Mouse (Mus musculus) MEL (cell line): Measurements from ENCODE around the gene Tspan13. TPM values are rescaled to one million over a fixed set of nuclear protein-coding genes. Genes with fewer than 3 reads are reported as not detected.
A peak's percentile ranks its signal among the peaks of the same experiment; 100 is the strongest.

ENCODE experiments used
- DNase-seq: peaks from one replicate; pipeline ENCODE4 v3.0.0; 2011; ENCODE audit warnings: low read depth, low spot score
- H3K27ac ChIP-seq: 2 replicates; pipeline ENCODE4 v1.5.1; 2012; ENCODE audit warnings: low read depth, mild to moderate bottlenecking, control low read depth, low read length, moderate library complexity; ENCODE audit not compliant: control insufficient read depth
- H3K27me3 ChIP-seq, 2 experiments: fragments of 150-350 bp in 1 of 2; sonication (generic) in 1 of 2; 2 replicates each; pipeline ENCODE4 v1.6.1; 2012; ENCODE audit warnings: low read length in 2 of 2, mild to moderate bottlenecking in 2 of 2, improper control_type of control experiment in 1 of 2, moderate library complexity in 1 of 2; ENCODE audit not compliant: insufficient read depth in 2 of 2, control insufficient read depth in 1 of 2
- H3K36me3 ChIP-seq, 2 experiments: 2 replicates each; pipeline ENCODE4 v1.6.1; 2012 to 2014; ENCODE audit warnings: low read length in 2 of 2, improper control_type of control experiment in 1 of 2, inconsistent platforms in 1 of 2, mild to moderate bottlenecking in 1 of 2; ENCODE audit not compliant: insufficient read depth in 2 of 2, control insufficient read depth in 1 of 2
- H3K4me1 ChIP-seq, 2 experiments: fragments of 150-350 bp in 1 of 2; sonication (generic) in 1 of 2; 2 replicates each; pipeline ENCODE4 v1.6.1; 2012; ENCODE audit warnings: low read length in 2 of 2, improper control_type of control experiment in 1 of 2, mild to moderate bottlenecking in 1 of 2; ENCODE audit not compliant: insufficient read depth in 2 of 2, control insufficient read depth in 1 of 2
- H3K4me3 ChIP-seq, 2 experiments: fragments of 150-350 bp in 1 of 2; sonication (generic) in 1 of 2; 2 replicates each; pipeline ENCODE4 v1.5.1; 2012; ENCODE audit warnings: low read depth in 2 of 2, low read length in 2 of 2, mild to moderate bottlenecking in 2 of 2, moderate library complexity in 2 of 2, control low read depth in 1 of 2, improper control_type of control experiment in 1 of 2; ENCODE audit not compliant: control insufficient read depth in 1 of 2, insufficient read depth in 1 of 2
- H3K79me2 ChIP-seq: 2 replicates; pipeline ENCODE4 v1.6.1; 2012; ENCODE audit warnings: mild to moderate bottlenecking, low read length, moderate library complexity; ENCODE audit not compliant: control insufficient read depth, poor library complexity, insufficient read depth
- H3K9ac ChIP-seq: 2 replicates; pipeline ENCODE4 v1.6.1; 2012; ENCODE audit warnings: low read depth, mild to moderate bottlenecking, control low read depth, low read length, moderate library complexity; ENCODE audit not compliant: control insufficient read depth, poor library complexity, severe bottlenecking
- H3K9me3 ChIP-seq: fragments of 150-350 bp; sonication (generic); replicated peaks from 2 replicates; pipeline ENCODE4 v1.6.1; 2012; ENCODE audit warnings: mild to moderate bottlenecking, low read length, improper control_type of control experiment, moderate library complexity; ENCODE audit not compliant: insufficient read depth
- CHD1 ChIP-seq: IDR thresholded peaks from 2 replicates; pipeline ENCODE4 v1.6.1; 2012; ENCODE audit warnings: low read depth, mild to moderate bottlenecking, inconsistent platforms, low read length, improper control_type of control experiment
- CHD2 ChIP-seq: IDR thresholded peaks from 2 replicates; pipeline ENCODE4 v1.6.1; 2011; ENCODE audit warnings: low read length, improper control_type of control experiment
- CTCF ChIP-seq, 3 experiments: IDR thresholded peaks in 2 of 3; conservative IDR thresholded peaks in 1 of 3; 2 replicates each; pipeline ENCODE4 v1.5.1; 2011 to 2012; ENCODE audit warnings: low read length in 3 of 3, low read depth in 2 of 3, mild to moderate bottlenecking in 2 of 3, improper control_type of control experiment in 1 of 3, inconsistent platforms in 1 of 3, mixed read lengths in 1 of 3, moderate library complexity in 1 of 3; ENCODE audit not compliant: control insufficient read depth in 1 of 3, insufficient read depth in 1 of 3, poor library complexity in 1 of 3, severe bottlenecking in 1 of 3
- ETS1 ChIP-seq: IDR thresholded peaks from 2 replicates; pipeline ENCODE4 v1.6.1; 2012; ENCODE audit warnings: low read depth, mild to moderate bottlenecking, inconsistent platforms, low read length, improper control_type of control experiment, moderate library complexity
- GATA1 ChIP-seq: IDR thresholded peaks from 2 replicates; pipeline ENCODE4 v1.6.1; 2011; ENCODE audit warnings: low read depth, low read length, improper control_type of control experiment
- HCFC1 ChIP-seq: IDR thresholded peaks from 2 replicates; pipeline ENCODE4 v1.6.1; 2012; ENCODE audit warnings: low read depth, mild to moderate bottlenecking, inconsistent platforms, low read length, improper control_type of control experiment, moderate library complexity
- KAT2A ChIP-seq: conservative IDR thresholded peaks from 2 replicates; pipeline ENCODE4 v1.6.1; 2012; ENCODE audit warnings: low read depth, low read length, improper control_type of control experiment, inconsistent platforms
- MAFK ChIP-seq: IDR thresholded peaks from 2 replicates; pipeline ENCODE4 v1.6.1; 2011; ENCODE audit warnings: low read depth, mild to moderate bottlenecking, low read length, improper control_type of control experiment, borderline replicate concordance
- MXI1 ChIP-seq: IDR thresholded peaks from 2 replicates; pipeline ENCODE4 v1.6.1; 2011; ENCODE audit warnings: mild to moderate bottlenecking, low read depth, low read length, improper control_type of control experiment
- MYB ChIP-seq: IDR thresholded peaks from 2 replicates; pipeline ENCODE4 v1.6.1; 2011; ENCODE audit warnings: mild to moderate bottlenecking, low read depth, low read length, improper control_type of control experiment
- MYC ChIP-seq: IDR thresholded peaks from 2 replicates; pipeline ENCODE4 v1.6.1; 2011; ENCODE audit warnings: low read depth, mild to moderate bottlenecking, low read length, improper control_type of control experiment, moderate library complexity
- RAD21 ChIP-seq: IDR thresholded peaks from 2 replicates; pipeline ENCODE4 v1.6.1; 2011; ENCODE audit warnings: mild to moderate bottlenecking, low read depth, low read length, improper control_type of control experiment
- SIN3A ChIP-seq: IDR thresholded peaks from 2 replicates; pipeline ENCODE4 v1.6.1; 2012; ENCODE audit warnings: low read length, improper control_type of control experiment, inconsistent platforms
- TAL1 ChIP-seq: IDR thresholded peaks from 2 replicates; pipeline ENCODE4 v1.6.1; 2012; ENCODE audit warnings: mild to moderate bottlenecking, inconsistent platforms, low read length, moderate library complexity, mixed read lengths
- UBTF ChIP-seq: IDR thresholded peaks from 2 replicates; pipeline ENCODE4 v1.6.1; 2012; ENCODE audit warnings: low read depth, mild to moderate bottlenecking, inconsistent platforms, low read length, improper control_type of control experiment, moderate library complexity, borderline replicate concordance; ENCODE audit not compliant: insufficient read depth
- ZKSCAN1 ChIP-seq: IDR thresholded peaks from 2 replicates; pipeline ENCODE4 v1.6.1; 2012; ENCODE audit warnings: low read depth, mild to moderate bottlenecking, inconsistent platforms, low read length, improper control_type of control experiment, moderate library complexity
- ZMIZ1 ChIP-seq: IDR thresholded peaks from 2 replicates; pipeline ENCODE4 v1.6.1; 2012; ENCODE audit warnings: low read depth, mild to moderate bottlenecking, inconsistent platforms, low read length, improper control_type of control experiment, moderate library complexity
- polyA plus RNA-seq, 2 experiments: library from polyadenylated mRNA; stranded (reverse) in 1 of 2; unstranded in 1 of 2; fragments of >175 nt in 1 of 2; fragments of >200 nt in 1 of 2; gene quantifications; 2 replicates each; pipeline versions ENCODE4 v1.2.1 to v1.2.4; 2012; ENCODE audit warnings: low replicate concordance in 2 of 2, low read depth in 1 of 2; ENCODE audit not compliant: insufficient read length in 2 of 2, insufficient read depth in 1 of 2, missing spikeins in 1 of 2
- total RNA-seq: library from RNA; depleted of rRNA; stranded (reverse); fragments of 300-350 nt; gene quantifications from 2 replicates; pipeline ENCODE4 v1.2.3, GENCODE M21; 2012

Gene Tspan13
- total and polyA plus RNA-seq, 3 experiments, result 23.0 to 37.5 TPM; not detected in 1

DNA sequence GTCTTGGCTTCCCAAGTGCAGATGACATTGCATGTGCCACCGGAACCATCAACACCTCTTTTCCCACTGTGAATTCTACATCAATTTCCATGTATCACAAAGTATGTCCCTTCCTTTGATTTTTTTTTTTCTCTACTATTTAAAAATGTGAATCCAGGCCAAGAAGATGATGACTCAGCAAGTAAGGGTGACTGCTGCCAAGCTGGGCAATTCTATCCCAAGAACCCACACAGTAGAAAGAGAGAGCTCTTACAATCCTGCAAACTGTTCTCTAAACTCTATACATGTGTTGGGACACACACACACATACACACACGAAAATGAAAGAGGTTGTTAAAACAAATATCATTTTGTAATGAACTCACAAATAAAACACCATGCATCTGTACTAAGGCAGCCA is 15.1 kb downstream of the Tspan13 start:
- peak; percentile 59; the same call in 1 of the 2 replicates for TF ChIP-seq MAFK
- TF ChIP-seq CHD1, result no peak

DNA sequence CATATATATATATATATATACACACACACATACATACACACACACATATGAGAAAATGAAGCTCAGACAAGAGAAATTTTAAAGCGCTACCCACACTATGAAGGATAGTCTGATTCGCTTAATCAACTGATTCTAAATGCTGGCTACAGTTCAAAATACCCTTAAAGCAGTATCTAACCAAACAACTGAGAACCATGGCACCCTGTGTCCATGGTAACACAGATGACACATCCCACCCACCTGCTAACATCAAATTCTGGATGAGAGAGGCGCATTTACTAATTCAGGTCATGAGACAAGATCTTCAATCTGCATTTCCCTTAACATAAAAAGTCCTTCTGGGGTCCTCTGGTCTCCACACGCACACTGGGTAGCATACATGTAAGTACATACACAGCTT is 16.2 kb downstream of the Tspan13 start:
- TF ChIP-seq MYB (no peak), CHD1 (no peak), ZMIZ1 (no peak), UBTF (no peak), SIN3A (no peak), CHD2 (no peak)
- no peak for DNase-seq
- Histone ChIP-seq H3K79me2 (0 out of 2 replicates have a peak, but pooled peaks cover 1% of the 10 kb centered on the region), H3K9me3 (no peaks in the 10 kb centered on the region), H3K36me3 (peaks cover 0 to 8% of the 10 kb centered on the region in 2 experiments; a peak in 2 of 4 replicates), H3K27me3 (no peaks in the 10 kb centered on the region), H3K4me3 (no peak overlapping the region), H3K9ac (no peak overlapping the region), H3K27ac (no peak overlapping the region), H3K4me1 (peaks cover 0 to 5% of the 10 kb centered on the region in 2 experiments; a peak in 1 of 4 replicates)

More for the DNA sequence above, 15.1 kb downstream of the Tspan13 start:
- DNase-seq, result no peak
- Histone ChIP-seq H3K36me3 (peaks cover 0 to 8% of the 10 kb centered on the region in 2 experiments; a peak in 2 of 4 replicates), H3K9me3 (no peaks in the 10 kb centered on the region), H3K9ac (no peak overlapping the region), H3K4me3 (no peak overlapping the region), H3K79me2 (0 out of 2 replicates have a peak, but pooled peaks cover 1% of the 10 kb centered on the region), H3K27me3 (no peaks in the 10 kb centered on the region), H3K4me1 (peaks cover 0 to 5% of the 10 kb centered on the region in 2 experiments; a peak in 1 of 4 replicates), H3K27ac (no peak overlapping the region)

DNA sequence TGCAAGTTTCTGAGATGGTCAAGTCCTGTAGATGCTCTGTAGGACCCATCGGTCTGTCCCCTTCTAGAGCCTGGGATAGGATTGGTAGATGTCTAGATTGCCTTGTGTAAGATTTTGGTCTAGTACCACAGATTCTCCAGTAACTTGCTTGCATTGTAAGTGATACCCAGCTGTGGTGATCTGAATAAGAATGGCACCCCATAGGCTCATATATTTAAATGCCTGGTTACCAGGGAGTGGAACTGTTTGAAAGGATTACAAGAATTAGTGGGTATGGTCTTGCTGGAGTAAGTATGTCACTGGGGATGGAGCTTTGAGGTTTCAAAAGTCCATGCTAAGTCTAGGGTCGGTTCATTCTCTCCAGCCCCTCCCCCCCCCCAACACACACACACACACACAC is 21.6 kb downstream of the Tspan13 start:
- Histone ChIP-seq H3K9me3 (no peaks in the 10 kb centered on the region), H3K27me3 (no peaks in the 10 kb centered on the region)
- TF ChIP-seq GATA1 (no peak), CTCF (IDR thresholded peaks at IDR 0.05 in 2 of 3, conservative IDR thresholded peaks at IDR 0.05 in 1 of 3; ENCODE audit: control insufficient read depth in 1 of 3, insufficient read depth in 1 of 3, low read depth in 2 of 3, low read length in 3 of 3, poor library complexity in 1 of 3, severe bottlenecking in 1 of 3) (no peak), UBTF (no peak), MXI1 (no peak), HCFC1 (no peak), ETS1 (no peak), CHD2 (no peak), KAT2A (no peak), RAD21 (no peak), MYC (no peak), ZKSCAN1 (no peak), SIN3A (no peak), TAL1 (no peak)
- TF ChIP-seq, all 39 proteins: peak for 0
- DNase-seq, result no peak
- peaks cover 0 to 3% of the 10 kb centered on the region in 2 experiments; a peak in 3 of 4 replicates for H3K36me3 ChIP-seq
- H3K79me2 ChIP-seq, result no peaks in the 10 kb centered on the region
- H3K4me3 ChIP-seq, result no peak overlapping the region
- H3K4me1 ChIP-seq, result no peaks in the 10 kb centered on the region
- H3K27ac ChIP-seq, result no peak overlapping the region
- no peak overlapping the region for H3K9ac ChIP-seq
